Mouse (Mus musculus) midbrain, embryonic 13.5 days (tissue): ENCODE results near the gene Vezt. TPM values are rescaled to one million over a fixed set of nuclear protein-coding genes. Genes with fewer than 3 reads are reported as not detected.

Source experiments
- ATAC-seq: fragments of 200-750 bp; cut with Nextera tagmentation; 2 replicates; pipeline ENCODE4 v1.8.0; 2017; ENCODE audit warnings: mild to moderate bottlenecking, moderate TSS enrichment, moderate library complexity
- H3K27ac ChIP-seq: fragments of 300-500 bp; sonication (generic); 2 replicates; pipeline ENCODE4 v1.5.1; 2015; ENCODE audit warnings: inconsistent platforms, mild to moderate bottlenecking, moderate library complexity
- H3K27me3 ChIP-seq: fragments of 300-500 bp; sonication (generic); 2 replicates; pipeline ENCODE4 v1.6.1; 2015; ENCODE audit warnings: mild to moderate bottlenecking, inconsistent platforms
- H3K36me3 ChIP-seq: fragments of 300-500 bp; sonication (generic); 2 replicates; pipeline ENCODE4 v1.6.1; 2015; ENCODE audit warnings: mild to moderate bottlenecking, inconsistent platforms
- H3K4me1 ChIP-seq: fragments of 300-500 bp; sonication (generic); replicated peaks from 2 replicates; pipeline ENCODE4 v1.6.1; 2015; ENCODE audit warnings: inconsistent platforms
- H3K4me2 ChIP-seq: fragments of 300-500 bp; sonication (generic); replicated peaks from 2 replicates; pipeline ENCODE4 v1.6.1; 2015; ENCODE audit warnings: moderate library complexity, mild to moderate bottlenecking, inconsistent platforms
- H3K4me3 ChIP-seq: fragments of 300-500 bp; sonication (generic); replicated peaks from 2 replicates; pipeline ENCODE4 v1.5.1; 2015; ENCODE audit warnings: mild to moderate bottlenecking, inconsistent platforms
- H3K9ac ChIP-seq: fragments of 300-500 bp; sonication (generic); replicated peaks from 2 replicates; pipeline ENCODE4 v1.6.1; 2015; ENCODE audit warnings: mild to moderate bottlenecking, inconsistent platforms
- H3K9me3 ChIP-seq: fragments of 300-500 bp; sonication (generic); 2 replicates; pipeline ENCODE4 v1.6.1; 2016; ENCODE audit warnings: mild to moderate bottlenecking, inconsistent platforms
- WGBS: fragments of 180-500 bp; shearing (Covaris S2); methylation state at CpG from one replicate; pipeline ENCODE4 v1.1.7; 2015; 5-methylcytosine and 5-hydroxymethylcytosine counted together
- polyA plus RNA-seq: library from polyadenylated mRNA; unstranded; fragments of >200 nt; fragmentation: Nextera tagmentation; extraction: Ambion mirVana; gene quantifications from 2 replicates; pipeline ENCODE4 v1.2.1, GENCODE M21; 2015

The Vezt gene
- polyA plus RNA-seq: 66.4 and 69.9 TPM in 2 replicates

DNA sequence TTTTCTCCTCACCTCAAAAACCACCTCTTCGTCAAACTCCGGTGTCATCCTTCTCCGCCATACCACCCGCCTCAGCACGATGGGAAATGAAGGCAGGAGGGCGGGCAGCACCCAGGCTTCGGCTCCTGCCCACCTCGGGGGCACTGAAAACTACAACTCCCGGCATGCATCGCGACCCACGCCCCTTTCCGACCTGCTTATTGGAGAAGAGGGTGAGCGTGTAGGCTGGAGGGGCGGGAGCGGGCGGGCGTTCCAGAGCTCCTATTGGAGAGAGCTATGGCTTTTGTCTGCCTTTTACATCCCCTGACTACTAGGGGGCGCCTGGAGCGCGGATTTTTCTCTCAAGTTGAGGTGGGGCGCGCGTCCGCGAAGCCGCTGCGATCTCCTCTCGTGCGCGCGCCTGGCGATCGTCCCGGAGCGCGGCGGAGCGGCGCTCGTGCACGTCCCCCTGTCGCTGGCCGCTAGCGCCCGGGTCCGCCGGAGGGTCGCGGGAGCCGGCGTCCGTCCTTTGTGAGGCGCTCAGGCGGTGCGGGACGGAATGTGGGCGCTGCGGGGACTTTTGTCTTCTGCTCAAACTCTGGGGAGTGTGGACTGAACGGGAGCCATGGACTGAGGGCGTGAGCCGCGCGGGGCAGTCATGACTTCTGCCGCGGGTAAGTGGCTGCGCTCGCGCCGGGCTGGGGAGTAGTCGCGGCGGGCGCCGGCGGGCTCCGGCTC is at the start of gene Vezt, which contains the start of gene Fgd6:
Gene Vezt (minus strand): TSS at position 160 of the 717 bp plus-strand sequence.
Gene Fgd6 (plus strand): TSS at position 344 of the 717 bp plus-strand sequence.
- ATAC-seq: peak; percentile 98
- peaks cover 31% of the 10 kb centered on the region for H3K4me1 ChIP-seq
- peak within 1 kb of the TSS; percentile 80 for H3K4me3 ChIP-seq
- H3K9me3 ChIP-seq: no peaks in the 10 kb centered on the region
- no peaks in the 10 kb centered on the region for H3K36me3 ChIP-seq
- H3K27me3 ChIP-seq: no peaks in the 10 kb centered on the region
- H3K27ac ChIP-seq: peak within 1 kb of the TSS; percentile 84
- H3K9ac ChIP-seq: peak within 1 kb of the TSS; percentile 89
- H3K4me2 ChIP-seq: peak within 1 kb of the TSS; percentile 66
- under 1% methylated on average over 77 of the region's 77 CpGs for WGBS

DNA sequence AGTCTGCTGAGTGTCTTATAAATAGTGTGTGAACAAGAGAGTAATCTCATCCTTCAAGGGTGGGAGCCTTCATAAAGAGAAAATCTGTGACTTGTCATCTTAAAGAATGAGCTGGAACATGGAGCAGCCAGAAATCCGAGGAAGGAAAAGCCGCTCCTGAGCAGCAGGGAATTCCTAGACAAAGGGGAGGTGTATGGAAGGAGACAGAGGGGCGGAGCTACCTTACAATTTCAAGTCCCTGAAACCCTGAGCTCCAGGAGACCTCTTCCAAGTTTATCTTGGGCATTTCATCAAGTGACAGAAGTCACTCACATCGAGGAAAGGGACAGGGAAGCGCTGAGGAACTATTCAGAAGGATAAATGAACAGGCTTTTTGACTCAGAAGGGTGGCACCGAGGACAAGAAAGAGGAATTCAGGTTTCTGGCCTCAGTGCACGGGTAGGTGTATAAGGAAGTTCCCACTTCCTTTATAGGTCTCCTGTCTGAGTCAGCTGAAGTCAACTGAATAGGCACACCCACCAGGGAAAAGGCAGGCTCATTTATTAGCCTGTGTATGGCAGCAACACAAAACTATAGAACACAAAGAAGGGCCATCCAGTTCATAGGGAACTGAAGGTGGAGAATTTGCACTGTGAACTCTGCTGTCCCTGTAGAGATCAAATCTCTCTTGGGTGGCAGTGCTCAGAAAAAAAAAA is 46.6 kb upstream of the Vezt start:
- H3K27ac ChIP-seq: no peak overlapping the region
- no peak overlapping the region for H3K4me3 ChIP-seq
- no peaks in the 10 kb centered on the region for H3K36me3 ChIP-seq
- H3K9me3 ChIP-seq: no peaks in the 10 kb centered on the region
- H3K27me3 ChIP-seq: no peaks in the 10 kb centered on the region
- no peak overlapping the region for H3K4me2 ChIP-seq
- 41% methylated on average over 7 of the region's 7 CpGs for whole genome bisulfite sequencing
- H3K4me1 ChIP-seq: peaks cover 10% of the 10 kb centered on the region
- H3K9ac ChIP-seq: no peak overlapping the region
- ATAC-seq: no peak

DNA sequence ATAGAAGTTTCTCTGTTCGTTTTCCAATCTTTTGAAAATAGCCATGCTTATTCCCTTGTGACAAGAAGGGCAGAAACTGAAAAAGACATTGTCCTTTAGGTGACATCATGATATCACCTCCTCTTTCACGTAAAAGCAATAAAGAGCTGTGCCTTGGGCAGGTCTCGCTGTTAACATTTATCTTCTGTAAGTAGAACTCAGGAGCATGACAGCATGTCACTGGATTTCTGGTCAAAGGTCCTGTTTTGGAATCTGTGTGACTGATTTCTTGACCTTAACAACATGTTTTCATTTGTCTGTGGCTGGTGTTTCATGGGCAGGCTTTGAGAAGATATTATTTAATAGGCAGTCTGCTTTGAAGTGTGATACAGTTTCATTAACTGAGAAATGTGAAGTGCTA is 45.1 kb upstream of the Vezt start:
- no peak overlapping the region for H3K27ac ChIP-seq
- H3K9me3 ChIP-seq: no peaks in the 10 kb centered on the region
- H3K36me3 ChIP-seq: no peaks in the 10 kb centered on the region
- H3K27me3 ChIP-seq: no peaks in the 10 kb centered on the region
- no peak overlapping the region for H3K4me3 ChIP-seq
- peaks cover 14% of the 10 kb centered on the region for H3K4me1 ChIP-seq
- no peak overlapping the region for H3K4me2 ChIP-seq
- no peak overlapping the region for H3K9ac ChIP-seq
- 85% methylated on average over 3 of the region's 3 CpGs for WGBS
- ATAC-seq: no peak

DNA sequence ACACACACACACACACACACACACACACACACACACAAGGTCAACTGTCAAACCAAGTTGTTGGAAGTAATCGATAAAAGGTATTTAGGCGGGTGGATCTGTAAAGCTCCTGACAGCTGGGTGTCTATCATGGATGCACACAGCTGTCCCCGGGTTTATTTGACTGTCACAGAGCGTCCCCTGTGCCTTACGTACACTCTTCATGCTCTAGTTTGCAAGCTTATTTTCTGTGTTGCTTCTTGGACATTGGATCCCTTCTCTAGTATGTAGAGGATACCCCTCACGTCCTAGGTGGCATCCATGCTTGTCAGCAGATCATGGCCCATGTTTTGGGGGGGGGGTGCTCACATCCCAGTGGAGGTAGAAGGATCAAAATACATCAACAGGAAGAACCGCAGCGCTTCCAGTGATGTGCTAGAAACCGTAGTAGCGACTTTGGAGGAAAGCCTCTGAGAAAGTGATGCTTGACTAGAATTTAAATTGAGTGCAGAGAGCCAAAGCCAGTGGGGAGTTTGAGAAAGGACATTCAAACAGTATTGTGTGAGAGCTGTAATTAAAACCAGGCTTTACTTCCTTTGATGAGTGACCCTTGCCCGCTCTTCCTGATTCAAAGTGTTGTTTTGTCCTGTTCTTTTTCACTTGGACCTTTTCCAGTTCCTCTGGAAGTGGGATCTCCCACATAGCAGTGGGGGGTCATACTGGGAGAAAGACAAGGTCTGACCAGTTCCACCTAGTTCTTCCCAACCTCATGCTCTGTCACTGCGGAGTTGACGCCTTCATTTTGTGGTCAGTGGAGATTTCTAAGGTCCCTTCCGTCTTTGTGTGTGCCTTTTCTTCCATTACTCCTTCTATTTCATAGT is 41.6 kb upstream of the Vezt start:
- WGBS: 55% methylated on average over 14 of the region's 14 CpGs
- Histone ChIP-seq H3K4me3 (no peak overlapping the region), H3K27ac (peak overlapping the region; percentile 35; the same call in 1 of the 2 replicates), H3K27me3 (no peaks in the 10 kb centered on the region), H3K9ac (no peak overlapping the region), H3K4me2 (no peak overlapping the region), H3K9me3 (no peaks in the 10 kb centered on the region), H3K36me3 (no peaks in the 10 kb centered on the region; the same call in 1 of the 2 replicates), H3K4me1 (peaks cover 14% of the 10 kb centered on the region)
- ATAC-seq: no peak

DNA sequence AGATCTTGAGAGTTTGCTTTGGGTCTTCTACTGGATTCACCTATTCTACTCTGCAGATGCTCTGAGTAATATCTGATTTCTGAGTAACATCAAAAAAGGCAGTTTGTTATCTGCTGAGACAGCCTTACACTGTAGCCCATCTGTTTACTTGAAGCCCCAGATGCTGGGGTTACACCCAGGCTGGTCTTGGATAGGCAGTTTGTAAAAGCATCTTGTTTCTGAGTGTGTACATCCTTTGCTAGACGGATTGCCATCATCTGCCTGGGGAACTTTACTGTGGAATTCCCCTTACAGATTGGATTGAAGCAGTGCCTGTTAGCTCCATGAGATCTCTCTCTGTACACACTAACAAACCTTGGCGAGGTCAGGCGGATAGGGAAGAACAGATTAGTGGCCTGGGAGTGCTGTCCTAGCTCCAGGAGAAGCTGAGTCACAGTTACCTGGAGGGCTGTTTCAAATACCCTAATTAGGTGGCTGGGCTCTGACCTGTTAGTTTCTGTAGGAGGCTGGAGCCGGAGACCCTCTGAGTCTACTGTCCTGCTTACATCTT is 37.4 kb upstream of the Vezt start:
- WGBS: 86% methylated on average over 4 of the region's 4 CpGs
- Histone ChIP-seq H3K27ac (no peak overlapping the region), H3K4me1 (peaks cover 10% of the 10 kb centered on the region), H3K27me3 (no peaks in the 10 kb centered on the region), H3K4me2 (no peak overlapping the region), H3K4me3 (no peak overlapping the region), H3K36me3 (no peaks in the 10 kb centered on the region; the same call in 1 of the 2 replicates), H3K9ac (no peak overlapping the region), H3K9me3 (no peaks in the 10 kb centered on the region)
- ATAC-seq: no peak

DNA sequence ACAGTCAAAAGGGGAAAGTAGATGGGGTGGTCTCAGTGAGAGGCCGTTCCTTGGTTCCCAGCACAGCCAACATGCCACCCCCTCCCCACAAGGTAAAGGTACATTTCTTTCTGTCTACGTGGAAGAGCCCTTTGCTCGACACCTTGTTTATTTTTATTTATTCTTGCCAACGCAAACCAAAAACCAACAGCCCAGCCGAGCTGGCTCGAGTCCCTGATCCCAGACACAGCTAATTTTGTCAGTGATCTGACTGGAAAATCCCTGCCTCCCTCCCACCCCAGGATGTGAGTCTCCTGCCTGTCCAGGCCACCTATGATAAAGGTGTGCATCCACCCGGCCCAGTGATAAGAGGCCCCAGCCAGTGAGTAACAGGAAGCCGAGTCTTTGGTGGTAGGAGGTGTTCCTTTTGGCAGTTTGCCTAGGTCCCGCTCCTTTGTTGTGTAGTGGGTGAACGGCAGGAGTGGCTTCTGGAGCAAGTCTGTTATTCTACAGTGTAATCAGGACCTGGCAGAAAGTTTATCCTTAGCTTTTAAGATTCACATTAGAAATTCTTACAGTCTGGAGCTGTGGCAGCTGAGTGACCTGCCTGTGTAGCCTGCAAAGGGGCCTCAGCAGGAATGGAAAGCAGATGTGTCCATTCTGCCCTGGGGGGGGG is 36.8 kb upstream of the Vezt start:
- WGBS: 82% methylated on average over 10 of the region's 10 CpGs
- H3K36me3 ChIP-seq: no peaks in the 10 kb centered on the region; the same call in 1 of the 2 replicates
- H3K9me3 ChIP-seq: no peaks in the 10 kb centered on the region
- H3K4me3 ChIP-seq: no peak overlapping the region
- no peaks in the 10 kb centered on the region for H3K27me3 ChIP-seq
- no peak overlapping the region for H3K9ac ChIP-seq
- no peak overlapping the region for H3K4me2 ChIP-seq
- ATAC-seq: no peak
- peaks cover 6% of the 10 kb centered on the region for H3K4me1 ChIP-seq
- H3K27ac ChIP-seq: no peak overlapping the region

DNA sequence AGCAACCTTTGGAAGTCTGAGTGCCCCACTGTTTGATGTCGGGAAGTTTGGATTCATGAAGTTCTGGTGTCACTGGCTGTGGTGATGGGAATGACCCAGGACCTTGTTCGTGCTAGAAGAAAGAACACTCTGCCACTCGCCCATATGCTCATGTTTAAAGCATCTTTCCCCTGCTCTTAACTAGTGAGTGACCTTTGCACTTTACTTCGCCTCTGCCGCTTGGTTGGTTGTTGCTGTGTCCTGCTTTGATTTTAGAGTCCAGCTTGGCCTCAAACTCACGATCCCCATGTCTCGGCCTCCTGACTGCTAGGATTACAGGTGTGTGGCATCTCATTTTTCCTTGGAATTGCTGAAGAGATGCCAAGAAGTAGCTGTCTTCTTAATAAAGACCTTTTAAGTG is 36.0 kb upstream of the Vezt start:
- 87% methylated on average over 7 of the region's 7 CpGs for WGBS
- no peaks in the 10 kb centered on the region for H3K9me3 ChIP-seq
- no peak overlapping the region for H3K4me3 ChIP-seq
- no peaks in the 10 kb centered on the region for H3K4me1 ChIP-seq
- no peak overlapping the region for H3K27ac ChIP-seq
- H3K27me3 ChIP-seq: no peaks in the 10 kb centered on the region
- no peak overlapping the region for H3K9ac ChIP-seq
- no peak overlapping the region for H3K4me2 ChIP-seq
- no peak for ATAC-seq
- H3K36me3 ChIP-seq: no peaks in the 10 kb centered on the region; the same call in 1 of the 2 replicates

DNA sequence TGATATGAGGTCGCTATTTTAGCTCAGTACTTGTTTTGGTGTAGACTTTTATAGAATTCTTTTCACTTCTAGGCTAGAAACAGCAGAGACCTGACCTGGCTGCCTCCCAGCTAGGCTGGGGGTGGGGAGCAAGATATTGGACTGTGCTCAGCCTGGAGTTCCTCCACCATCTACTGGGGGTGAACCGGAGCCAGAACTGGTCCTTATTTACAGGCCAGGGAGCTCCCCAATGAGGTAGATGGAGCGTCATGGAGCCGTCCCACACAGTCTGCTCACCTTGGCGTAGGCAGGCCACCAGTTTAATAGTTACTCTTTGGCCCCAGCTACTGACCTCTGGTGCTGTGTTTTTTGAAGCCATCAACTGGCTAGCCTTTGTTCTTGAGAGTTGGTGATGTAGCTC is 33.1 kb upstream of the Vezt start:
- Histone ChIP-seq H3K4me2 (no peak overlapping the region), H3K36me3 (no peaks in the 10 kb centered on the region), H3K4me1 (no peaks in the 10 kb centered on the region), H3K4me3 (no peak overlapping the region), H3K27me3 (no peaks in the 10 kb centered on the region), H3K9me3 (no peaks in the 10 kb centered on the region), H3K9ac (no peak overlapping the region), H3K27ac (no peak overlapping the region)
- WGBS: 94% methylated on average over 5 of the region's 5 CpGs
- ATAC-seq: no peak

DNA sequence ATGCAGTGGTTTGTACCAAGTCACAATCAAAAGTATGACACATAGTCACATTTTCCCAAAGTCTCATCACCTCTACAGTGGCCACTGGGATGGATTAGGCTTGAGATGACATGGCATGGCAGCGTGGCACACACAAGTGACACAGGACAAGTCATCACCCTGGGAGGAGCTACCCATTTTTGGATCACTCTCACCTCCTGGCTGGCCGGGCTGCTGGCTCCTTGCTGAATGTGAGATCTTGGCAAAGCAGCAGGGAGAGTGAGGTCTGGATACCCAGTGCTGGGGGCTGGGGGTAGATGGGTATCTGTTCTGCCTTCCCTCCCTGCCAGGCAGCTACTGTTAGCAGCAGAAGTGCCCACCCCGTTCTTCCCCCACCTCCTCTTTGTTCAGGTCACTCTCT is 31.3 kb upstream of the Vezt start:
- Histone ChIP-seq H3K4me2 (no peak overlapping the region), H3K27me3 (no peaks in the 10 kb centered on the region), H3K4me1 (no peaks in the 10 kb centered on the region; the same call in 1 of the 2 replicates), H3K9ac (no peak overlapping the region), H3K27ac (no peak overlapping the region), H3K9me3 (no peaks in the 10 kb centered on the region), H3K4me3 (no peak overlapping the region), H3K36me3 (no peaks in the 10 kb centered on the region)
- WGBS: 70% methylated on average over 3 of the region's 3 CpGs
- no peak for ATAC-seq

DNA sequence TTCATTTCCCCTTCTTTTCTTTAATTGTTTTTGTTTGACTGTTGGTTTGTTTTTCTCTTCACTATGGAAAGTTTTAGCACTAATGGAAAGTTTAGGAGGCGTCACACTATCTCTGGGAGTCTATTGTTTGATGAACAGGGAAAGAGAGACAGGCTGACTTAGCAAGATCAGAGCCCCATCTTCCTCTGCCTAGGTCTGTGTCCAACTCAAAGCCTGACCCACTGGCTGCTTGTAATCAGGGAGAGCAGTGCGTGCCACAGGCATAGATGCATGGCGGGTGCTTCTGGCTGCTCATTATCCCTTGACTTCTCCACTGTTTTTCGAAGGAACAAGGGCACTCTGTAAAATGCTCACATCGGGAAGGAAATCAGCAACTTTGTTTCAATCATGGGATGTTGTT is 26.7 kb upstream of the Vezt start:
- no peak overlapping the region for H3K4me2 ChIP-seq
- H3K36me3 ChIP-seq: no peaks in the 10 kb centered on the region
- H3K9ac ChIP-seq: no peak overlapping the region
- H3K4me1 ChIP-seq: peaks cover 3% of the 10 kb centered on the region; the same call in 1 of the 2 replicates
- no peaks in the 10 kb centered on the region for H3K27me3 ChIP-seq
- 65% methylated on average over 5 of the region's 5 CpGs for WGBS
- ATAC-seq: no peak
- H3K4me3 ChIP-seq: no peak overlapping the region
- H3K9me3 ChIP-seq: no peaks in the 10 kb centered on the region
- no peak overlapping the region for H3K27ac ChIP-seq

DNA sequence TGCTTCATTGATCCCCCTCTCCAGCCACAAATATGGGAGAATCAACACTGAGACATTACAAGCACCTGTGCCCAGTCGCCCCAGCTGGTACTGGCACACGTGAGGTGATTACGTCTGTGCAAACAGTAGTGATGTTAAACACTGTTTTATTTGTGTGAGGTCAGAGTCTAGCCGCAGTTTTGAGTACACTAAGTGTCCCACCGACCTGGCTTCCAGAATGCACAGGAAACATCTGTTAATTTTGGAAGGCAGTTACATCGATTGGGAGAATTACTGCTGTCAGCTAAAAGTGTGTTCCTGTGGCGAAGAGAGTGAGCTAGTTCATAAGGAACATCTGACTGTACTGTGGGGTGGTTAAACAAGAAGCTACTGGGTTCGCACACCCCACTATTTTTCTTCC is 24.6 kb upstream of the Vezt start:
- no peak overlapping the region for H3K27ac ChIP-seq

More for the DNA sequence above, 24.6 kb upstream of the Vezt start:
- H3K9me3 ChIP-seq: no peaks in the 10 kb centered on the region
- ATAC-seq: no peak
- no peak overlapping the region for H3K9ac ChIP-seq
- H3K4me2 ChIP-seq: no peak overlapping the region
- 84% methylated on average over 8 of the region's 8 CpGs for WGBS
- H3K4me3 ChIP-seq: no peak overlapping the region
- no peaks in the 10 kb centered on the region for H3K27me3 ChIP-seq
- no peaks in the 10 kb centered on the region for H3K36me3 ChIP-seq
- peaks cover 5% of the 10 kb centered on the region; the same call in 1 of the 2 replicates for H3K4me1 ChIP-seq
